Mouse (Mus musculus) midbrain, postnatal 0 days (tissue): Measurements from ENCODE around the gene Zdhhc1. TPM values are rescaled to one million over a fixed set of nuclear protein-coding genes. Genes with fewer than 3 reads are reported as not detected.
A peak's percentile ranks its signal among the peaks of the same experiment; 100 is the strongest.

Source experiments
- ATAC-seq: fragments of 200-750 bp; cut with Nextera tagmentation; 2 replicates; pipeline ENCODE4 v1.8.0; 2017; ENCODE audit warnings: moderate number of reproducible peaks, mild to moderate bottlenecking, moderate TSS enrichment, moderate library complexity; ENCODE audit not compliant: low FRiP score
- DNase-seq: peaks from one replicate; pipeline ENCODE4 v3.0.0-alpha.2; 2015; ENCODE audit warnings: low spot score
- H3K27ac ChIP-seq: fragments of 300-500 bp; sonication (generic); 2 replicates; pipeline ENCODE4 v1.5.1; 2014; ENCODE audit warnings: low read depth, mild to moderate bottlenecking, low read length, mixed read lengths
- H3K27me3 ChIP-seq: fragments of 300-500 bp; sonication (generic); 2 replicates; pipeline ENCODE4 v1.6.1; 2014; ENCODE audit warnings: low read length, control low read depth, mixed read lengths; ENCODE audit not compliant: insufficient read depth
- H3K36me3 ChIP-seq: fragments of 300-500 bp; sonication (generic); 2 replicates; pipeline ENCODE4 v1.6.1; 2014; ENCODE audit warnings: low read length, control low read depth, mixed read lengths; ENCODE audit not compliant: insufficient read depth
- H3K4me1 ChIP-seq: fragments of 300-500 bp; sonication (generic); 2 replicates; pipeline ENCODE4 v1.6.1; 2014; ENCODE audit warnings: mild to moderate bottlenecking, control low read depth, antibody characterized with exemption, low read length, mixed read lengths; ENCODE audit not compliant: insufficient read depth
- H3K4me2 ChIP-seq: fragments of 300-500 bp; sonication (generic); 2 replicates; pipeline ENCODE4 v1.6.1; 2014; ENCODE audit warnings: low read depth, mild to moderate bottlenecking, low read length, mixed read lengths; ENCODE audit not compliant: poor library complexity, severe bottlenecking
- H3K4me3 ChIP-seq: fragments of 300-500 bp; sonication (generic); 2 replicates; pipeline ENCODE4 v1.5.1; 2014; ENCODE audit warnings: low read depth, mild to moderate bottlenecking, low read length, moderate library complexity
- H3K9ac ChIP-seq: fragments of 300-500 bp; sonication (generic); replicated peaks from 2 replicates; pipeline ENCODE4 v1.6.1; 2014; ENCODE audit warnings: mild to moderate bottlenecking, low read length, moderate library complexity, mixed read lengths; ENCODE audit not compliant: poor library complexity, severe bottlenecking
- H3K9me3 ChIP-seq: fragments of 300-500 bp; sonication (generic); 2 replicates; pipeline ENCODE4 v1.6.1; 2016; ENCODE audit warnings: low read length, control low read depth
- CTCF ChIP-seq: IDR thresholded peaks from 2 replicates; pipeline ENCODE4 v1.5.1; 2016; ENCODE audit warnings: antibody characterized with exemption, mild to moderate bottlenecking
- WGBS: fragments of 180-500 bp; shearing (Covaris S2); extraction: QIAGEN DNeasy Blood & Tissue Kit; methylation state at CpG from one replicate; pipeline ENCODE4 v1.1.7; 2014; 5-methylcytosine and 5-hydroxymethylcytosine counted together
- polyA plus RNA-seq: library from polyadenylated mRNA; unstranded; fragments of >200 nt; fragmentation: Nextera tagmentation; extraction: Ambion mirVana; gene quantifications from 2 replicates; pipeline ENCODE4 v1.2.1, GENCODE M21; 2015
- total RNA-seq: library from RNA; depleted of rRNA; stranded (reverse); fragments of >200 nt; gene quantifications from 2 replicates; pipeline ENCODE4 v1.2.3, GENCODE M21; 2014; rRNA removed

Zdhhc1 gene
- total and polyA plus RNA-seq, 2 experiments from 2014 or later = 27.9 to 47.2 TPM

GRCm38 (mm10) chr8:105436218-105436617 is 60.5 kb downstream of the Zdhhc1 start:
- no peaks in the 10 kb centered on the region for H3K9me3 ChIP-seq
- H3K27me3 ChIP-seq = no peaks in the 10 kb centered on the region
- H3K36me3 ChIP-seq = no peaks in the 10 kb centered on the region
- H3K9ac ChIP-seq = no peak overlapping the region
- no peak overlapping the region for H3K4me2 ChIP-seq
- DNase-seq = no peak
- no peak for ATAC-seq
- peaks cover 7% of the 10 kb centered on the region; the same call in 1 of the 2 replicates for H3K4me1 ChIP-seq
- TF ChIP-seq CTCF = no peak
- H3K4me3 ChIP-seq = no peak overlapping the region
- no peak overlapping the region for H3K27ac ChIP-seq
- WGBS = 67% methylated on average over 5 of the region's 5 CpGs

- Histone ChIP-seq H3K4me1 (peaks cover 7% of the 10 kb centered on the region; the same call in 1 of the 2 replicates), H3K9ac (no peak overlapping the region), H3K27me3 (no peaks in the 10 kb centered on the region), H3K4me3 (no peak overlapping the region), H3K36me3 (no peaks in the 10 kb centered on the region), H3K27ac (0 out of 2 replicates have a peak overlapping the region, but pooled peaks have one; percentile 1), H3K9me3 (no peaks in the 10 kb centered on the region), H3K4me2 (no peak overlapping the region)
- ATAC-seq (no peak), DNase-seq (no peak)
- TF ChIP-seq CTCF = no peak
- 52% methylated on average over 5 of the region's 5 CpGs for WGBS
These were observed 62.6 kb downstream of the Zdhhc1 start for GRCm38 (mm10) chr8:105434136-105434535.

GRCm38 (mm10) chr8:105433511-105433910 is 63.2 kb downstream of the Zdhhc1 start:
- TF ChIP-seq CTCF = no peak
- Histone ChIP-seq H3K4me2 (no peak overlapping the region), H3K36me3 (no peaks in the 10 kb centered on the region), H3K4me3 (no peak overlapping the region), H3K27ac (0 out of 2 replicates have a peak overlapping the region, but pooled peaks have one; percentile 1), H3K4me1 (peaks cover 7% of the 10 kb centered on the region; the same call in 1 of the 2 replicates), H3K9ac (no peak overlapping the region), H3K27me3 (no peaks in the 10 kb centered on the region), H3K9me3 (no peaks in the 10 kb centered on the region)
- 22% methylated on average over 5 of the region's 5 CpGs for WGBS
- no peak for ATAC-seq
- DNase-seq = peak; percentile 45

GRCm38 (mm10) chr8:105433021-105433420 is 63.7 kb downstream of the Zdhhc1 start:
- no peak for DNase-seq
- no peak for ATAC-seq
- Histone ChIP-seq H3K4me1 (peaks cover 7% of the 10 kb centered on the region; the same call in 1 of the 2 replicates), H3K9ac (no peak overlapping the region), H3K4me2 (no peak overlapping the region), H3K27me3 (no peaks in the 10 kb centered on the region), H3K27ac (peak overlapping the region; percentile 26; the same call in 1 of the 2 replicates), H3K4me3 (no peak overlapping the region), H3K36me3 (no peaks in the 10 kb centered on the region), H3K9me3 (no peaks in the 10 kb centered on the region)
- WGBS = 19% methylated on average over 6 of the region's 6 CpGs
- TF ChIP-seq CTCF = no peak

DNA sequence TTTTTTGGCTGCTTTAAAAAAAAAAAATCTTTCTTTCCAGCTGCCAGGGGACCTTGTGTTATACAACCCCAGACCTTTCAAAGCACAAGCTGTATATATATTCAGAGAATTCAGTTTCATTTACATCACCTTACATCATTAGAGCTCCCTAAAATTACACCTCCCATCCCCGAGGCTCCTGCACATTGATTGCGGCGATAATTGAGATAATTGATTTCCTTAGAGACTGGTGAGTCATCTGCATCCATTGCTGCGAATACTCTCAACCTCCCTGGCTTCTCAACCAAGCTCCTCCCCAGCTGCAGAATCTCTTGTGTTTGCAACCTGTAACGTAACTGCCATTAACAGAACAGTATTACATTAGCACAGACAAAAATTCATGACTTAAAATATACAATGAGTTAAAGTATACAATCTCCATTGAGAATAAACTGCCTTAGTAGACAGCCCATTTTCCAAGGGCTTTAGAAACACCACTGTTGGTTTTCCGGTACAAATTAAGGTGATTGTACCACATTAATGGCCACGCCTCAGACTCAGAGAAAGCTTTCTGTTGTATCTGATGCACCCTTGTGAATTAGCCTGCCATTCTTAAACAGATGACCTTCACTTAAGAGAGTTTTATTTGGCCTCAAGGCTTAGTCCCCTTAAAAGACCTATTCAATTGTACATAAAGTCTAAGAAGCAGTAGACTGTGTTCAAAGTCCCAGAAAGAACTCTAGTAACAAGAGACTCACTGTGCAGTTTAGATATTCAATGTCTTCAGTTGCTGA is 64.8 kb downstream of the Zdhhc1 start:
- 63% methylated on average over 7 of the region's 7 CpGs for WGBS
- Histone ChIP-seq H3K27me3 (no peaks in the 10 kb centered on the region), H3K36me3 (no peaks in the 10 kb centered on the region), H3K9me3 (no peaks in the 10 kb centered on the region), H3K4me3 (no peak overlapping the region), H3K9ac (no peak overlapping the region), H3K4me1 (peaks cover 7% of the 10 kb centered on the region; the same call in 1 of the 2 replicates), H3K4me2 (no peak overlapping the region), H3K27ac (no peak overlapping the region)
- TF ChIP-seq CTCF = no peak
- DNase-seq = no peak
- ATAC-seq = no peak

- H3K4me1 ChIP-seq = no peaks in the 10 kb centered on the region
- DNase-seq (no peak), ATAC-seq (no peak)
- no peaks in the 10 kb centered on the region for H3K36me3 ChIP-seq
- H3K4me2 ChIP-seq = no peak overlapping the region
- no peak for TF ChIP-seq CTCF
- H3K9ac ChIP-seq = no peak overlapping the region
- H3K9me3 ChIP-seq = no peaks in the 10 kb centered on the region
- H3K27me3 ChIP-seq = no peaks in the 10 kb centered on the region
- WGBS = 82% methylated on average over 6 of the region's 6 CpGs
- no peak overlapping the region for H3K4me3 ChIP-seq
- no peak overlapping the region for H3K27ac ChIP-seq
These were observed 69.8 kb downstream of the Zdhhc1 start for GRCm38 (mm10) chr8:105426878-105427277.

Other genes starting within 250 kb of the Zdhhc1 start
- 14.2 and 17.5 TPM in 2 replicates for gene B3gnt9, start 241.7 kb downstream of the Zdhhc1 start, total RNA-seq
- 9.5 and 11.5 TPM in 2 replicates for gene B3gnt9, start 241.7 kb downstream of the Zdhhc1 start, polyA plus RNA-seq
- 7.5 and 8.3 TPM in 2 replicates for gene Tradd, start 232.3 kb downstream of the Zdhhc1 start, total RNA-seq
- 7.4 and 8.0 TPM in 2 replicates for gene Tradd, start 232.3 kb downstream of the Zdhhc1 start, polyA plus RNA-seq
- gene Fbxl8, start 232.3 kb downstream of the Zdhhc1 start, total RNA-seq = 0.52 and 0.77 TPM in 2 replicates
- gene Fbxl8, start 232.3 kb downstream of the Zdhhc1 start, polyA plus RNA-seq = 0.83 and 0.85 TPM in 2 replicates
- 0.33 TPM in 1 of 2 replicates, not detected in the other for gene Hsf4, start 227.1 kb downstream of the Zdhhc1 start, total RNA-seq
- gene Hsf4, start 227.1 kb downstream of the Zdhhc1 start, polyA plus RNA-seq = 0.43 and 0.59 TPM in 2 replicates
- gene Nol3, start 220.8 kb downstream of the Zdhhc1 start, total RNA-seq = 2.0 and 2.3 TPM in 2 replicates
- 6.5 and 8.1 TPM in 2 replicates for gene Nol3, start 220.8 kb downstream of the Zdhhc1 start, polyA plus RNA-seq
- 63.6 and 79.2 TPM in 2 replicates for gene 4931428F04Rik, start 207.0 kb downstream of the Zdhhc1 start, total RNA-seq
- 131 and 132 TPM in 2 replicates for gene 4931428F04Rik, start 207.0 kb downstream of the Zdhhc1 start, polyA plus RNA-seq
- 2.0 and 5.1 TPM in 2 replicates for gene Exoc3l, start 200.8 kb downstream of the Zdhhc1 start, total RNA-seq
- gene Exoc3l, start 200.8 kb downstream of the Zdhhc1 start, polyA plus RNA-seq = 6.8 and 6.9 TPM in 2 replicates
- gene E2f4, start 199.2 kb downstream of the Zdhhc1 start, total RNA-seq = 28.2 and 35.7 TPM in 2 replicates
- gene E2f4, start 199.2 kb downstream of the Zdhhc1 start, polyA plus RNA-seq = 29.1 and 29.3 TPM in 2 replicates
- gene Elmo3, start 191.3 kb downstream of the Zdhhc1 start, total RNA-seq = 0.71 and 1.3 TPM in 2 replicates
- 0.81 and 1.3 TPM in 2 replicates for gene Elmo3, start 191.3 kb downstream of the Zdhhc1 start, polyA plus RNA-seq
- 2.5 and 4.5 TPM in 2 replicates for gene Lrrc29, start 170.6 kb downstream of the Zdhhc1 start, total RNA-seq
- gene Lrrc29, start 170.6 kb downstream of the Zdhhc1 start, polyA plus RNA-seq = 2.1 and 2.4 TPM in 2 replicates
- gene Tmem208, start 170.5 kb downstream of the Zdhhc1 start, total RNA-seq = 81.3 and 88.4 TPM in 2 replicates
- 129 and 152 TPM in 2 replicates for gene Tmem208, start 170.5 kb downstream of the Zdhhc1 start, polyA plus RNA-seq
- 3.8 and 4.4 TPM in 2 replicates for gene Fhod1, start 148.9 kb downstream of the Zdhhc1 start, total RNA-seq
- gene Fhod1, start 148.9 kb downstream of the Zdhhc1 start, polyA plus RNA-seq = 0.48 and 0.56 TPM in 2 replicates
- gene Slc9a5, start 148.1 kb downstream of the Zdhhc1 start, total RNA-seq = 28.3 and 28.4 TPM in 2 replicates
- 12.8 and 14.4 TPM in 2 replicates for gene Slc9a5, start 148.1 kb downstream of the Zdhhc1 start, polyA plus RNA-seq
- 6.3 and 8.7 TPM in 2 replicates for gene Plekhg4, start 123.6 kb downstream of the Zdhhc1 start, total RNA-seq
- gene Plekhg4, start 123.6 kb downstream of the Zdhhc1 start, polyA plus RNA-seq = 1.7 and 2.5 TPM in 2 replicates
- 0.09 and 0.16 TPM in 2 replicates for gene Kctd19, start 83.4 kb downstream of the Zdhhc1 start, total RNA-seq
- gene Kctd19, start 83.4 kb downstream of the Zdhhc1 start, polyA plus RNA-seq = 0.27 TPM in 2 replicates
- gene Lrrc36, start 83.3 kb downstream of the Zdhhc1 start, total RNA-seq = 0.28 and 0.93 TPM in 2 replicates
- gene Lrrc36, start 83.3 kb downstream of the Zdhhc1 start, polyA plus RNA-seq = 0.86 and 0.99 TPM in 2 replicates
- 75.0 and 82.8 TPM in 2 replicates for gene Tppp3, start 25.4 kb downstream of the Zdhhc1 start, total RNA-seq
- gene Tppp3, start 25.4 kb downstream of the Zdhhc1 start, polyA plus RNA-seq = 159 and 164 TPM in 2 replicates
- 0.57 and 0.88 TPM in 2 replicates for gene Hsd11b2, start 21.9 kb upstream of the Zdhhc1 start, total RNA-seq
- 1.3 and 1.9 TPM in 2 replicates for gene Hsd11b2, start 21.9 kb upstream of the Zdhhc1 start, polyA plus RNA-seq
- 214 and 238 TPM in 2 replicates for gene Atp6v0d1, start 69.1 kb upstream of the Zdhhc1 start, total RNA-seq
- gene Atp6v0d1, start 69.1 kb upstream of the Zdhhc1 start, polyA plus RNA-seq = 272 and 300 TPM in 2 replicates
- gene Ripor1, start 108.4 kb upstream of the Zdhhc1 start, total RNA-seq = 12.6 and 16.1 TPM in 2 replicates
- gene Ripor1, start 108.4 kb upstream of the Zdhhc1 start, polyA plus RNA-seq = 32.6 and 32.7 TPM in 2 replicates
- gene Ctcf, start 139.7 kb upstream of the Zdhhc1 start, total RNA-seq = 40.2 and 44.2 TPM in 2 replicates
- 73.0 and 81.9 TPM in 2 replicates for gene Ctcf, start 139.7 kb upstream of the Zdhhc1 start, polyA plus RNA-seq
- gene Agrp, start 140.5 kb upstream of the Zdhhc1 start, total RNA-seq = not detected in 2 replicates
- gene Agrp, start 140.5 kb upstream of the Zdhhc1 start, polyA plus RNA-seq = 3.2 and 7.6 TPM in 2 replicates
- 5.4 and 5.6 TPM in 2 replicates for gene Carmil2, start 189.4 kb upstream of the Zdhhc1 start, total RNA-seq
- 35.1 and 36.0 TPM in 2 replicates for gene Carmil2, start 189.4 kb upstream of the Zdhhc1 start, polyA plus RNA-seq
- 20.6 and 32.0 TPM in 2 replicates for gene Acd, start 204.2 kb upstream of the Zdhhc1 start, total RNA-seq
- gene Acd, start 204.2 kb upstream of the Zdhhc1 start, polyA plus RNA-seq = 84.7 and 93.0 TPM in 2 replicates
- gene Pard6a, start 204.2 kb upstream of the Zdhhc1 start, total RNA-seq = 99.3 and 110 TPM in 2 replicates
- gene Pard6a, start 204.2 kb upstream of the Zdhhc1 start, polyA plus RNA-seq = 71.4 and 73.4 TPM in 2 replicates
- gene 4933405L10Rik, start 210.8 kb upstream of the Zdhhc1 start, total RNA-seq = not detected in 2 replicates
- 0.44 and 0.50 TPM in 2 replicates for gene 4933405L10Rik, start 210.8 kb upstream of the Zdhhc1 start, polyA plus RNA-seq
- gene Enkd1, start 211.3 kb upstream of the Zdhhc1 start, total RNA-seq = 9.8 and 11.2 TPM in 2 replicates
- 15.4 and 15.6 TPM in 2 replicates for gene Enkd1, start 211.3 kb upstream of the Zdhhc1 start, polyA plus RNA-seq